Mouse (Mus musculus): ENCODE data around the gene Eya4.

The Eya4 gene

DNA sequence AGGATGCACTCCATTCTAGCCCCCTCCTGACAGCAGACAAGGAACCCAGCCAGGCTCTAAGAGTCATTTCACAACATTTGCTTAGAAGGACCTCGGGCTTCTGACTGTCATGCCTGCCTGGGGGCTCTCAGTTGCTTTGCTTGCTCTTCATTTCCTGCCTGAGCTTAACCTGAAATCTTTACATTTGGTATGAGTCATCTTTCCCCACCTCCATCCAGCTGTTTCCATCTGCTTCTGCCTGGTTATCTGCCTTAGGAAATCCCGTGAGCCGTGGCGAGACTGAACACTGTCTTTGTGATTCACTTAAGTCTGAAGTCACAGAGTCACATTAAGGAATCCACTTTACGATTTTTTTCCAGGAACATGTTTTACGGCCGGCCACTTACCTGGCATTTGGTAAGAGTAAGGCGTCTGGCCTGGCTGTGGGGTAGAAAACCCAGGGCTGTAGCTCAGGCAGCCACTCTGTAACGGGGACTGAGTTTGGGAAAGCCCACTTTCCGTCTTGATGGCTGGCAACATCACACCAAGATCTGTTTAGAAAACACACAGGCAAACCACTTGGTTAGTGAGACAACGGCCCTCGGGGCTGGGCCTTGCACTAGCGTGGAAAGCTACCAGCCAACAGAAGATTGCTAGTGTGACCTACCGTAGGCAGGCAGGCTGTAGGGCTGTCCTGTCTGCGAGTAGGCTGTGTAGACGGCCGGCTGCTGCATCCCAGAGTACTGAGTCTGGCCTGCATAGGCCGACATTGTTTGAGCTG lies 193.5 kb downstream of the Eya4 start:
- DNase-seq (ENCODE audit: low read depth, low spot score): no peak

DNA sequence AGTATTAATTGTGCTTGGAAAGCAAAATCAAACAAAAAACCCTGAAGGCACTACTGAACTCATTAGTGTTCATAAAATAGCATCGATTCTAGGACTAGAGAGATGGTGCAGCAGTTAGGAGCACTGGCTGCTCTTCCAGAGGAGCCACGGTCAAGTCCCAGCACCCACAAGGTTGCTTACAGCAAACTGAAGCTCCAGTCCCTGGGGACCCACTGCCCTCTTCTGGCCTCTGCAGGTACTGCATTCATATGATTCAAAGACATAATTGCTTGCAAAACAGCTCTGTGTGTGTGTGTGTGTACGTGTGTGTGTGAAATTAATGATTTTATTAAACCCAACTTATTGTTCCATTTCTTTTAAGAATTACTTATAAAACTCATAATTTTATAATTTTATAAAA lies 200.2 kb downstream of the Eya4 start:
- DNase-seq (ENCODE audit: low read depth, low spot score): no peak

DNA sequence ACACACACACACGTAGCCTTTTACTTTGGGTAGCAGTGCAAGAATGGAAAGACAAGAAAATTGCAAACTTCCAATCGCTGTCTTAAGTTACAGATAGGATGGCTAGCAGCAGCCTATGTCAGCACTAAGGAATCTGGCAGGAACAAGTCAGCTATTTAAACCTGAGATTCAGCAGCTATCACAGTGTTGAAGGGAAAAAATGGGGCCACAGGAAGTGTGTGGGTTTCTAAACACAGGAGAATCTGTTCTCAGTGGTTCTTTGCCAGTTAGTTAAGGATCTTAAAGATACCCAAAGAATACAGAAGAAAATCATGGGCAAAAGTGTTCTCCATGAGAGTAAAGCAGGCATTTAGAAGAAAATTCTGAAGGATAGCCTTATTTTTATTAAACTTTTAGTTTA lies 206.0 kb downstream of the Eya4 start:
- no peak for DNase-seq (ENCODE audit: low read depth, low spot score)

DNA sequence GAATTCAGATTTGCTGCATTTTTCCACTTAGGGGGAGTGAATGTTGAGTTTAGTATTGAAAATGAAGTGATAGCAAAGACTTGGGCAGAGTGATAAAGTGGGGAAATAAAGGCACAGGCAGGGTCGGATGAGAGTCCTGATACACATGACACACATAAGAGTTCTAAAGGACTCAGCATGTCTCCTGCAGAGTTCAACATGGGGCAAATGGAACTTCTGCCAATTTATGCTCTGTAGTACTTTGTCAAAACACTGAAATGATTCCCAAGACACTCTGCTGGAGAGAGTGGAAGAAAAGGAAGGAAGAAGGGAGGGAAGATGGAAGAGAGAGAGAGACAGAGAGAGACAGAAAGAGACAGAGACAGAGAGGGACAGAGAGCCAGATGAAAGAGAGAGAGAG lies 222.6 kb downstream of the Eya4 start:
- DNase-seq (ENCODE audit: low read depth, low spot score): no peak

DNA sequence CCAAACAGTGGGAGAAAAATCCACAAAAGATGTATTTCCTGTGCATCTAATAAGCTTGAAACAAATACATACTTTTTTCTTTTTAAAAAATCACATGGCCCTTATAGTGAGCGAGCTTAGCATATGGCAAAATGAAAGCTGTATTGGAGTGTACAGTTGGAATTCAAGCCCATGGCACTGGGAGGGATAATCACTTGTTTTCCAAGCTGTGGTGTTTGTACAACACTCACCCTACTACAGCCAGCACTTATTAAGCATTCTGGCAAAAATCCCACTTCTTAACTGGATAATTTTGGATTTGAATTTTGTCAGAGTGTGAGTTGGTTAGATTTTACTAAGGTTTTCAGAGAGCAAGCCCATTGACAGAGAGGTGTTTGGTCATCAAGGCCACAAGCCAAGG lies 223.4 kb downstream of the Eya4 start:
- peak; percentile 8 for DNase-seq (ENCODE audit: low read depth, low spot score)

DNA sequence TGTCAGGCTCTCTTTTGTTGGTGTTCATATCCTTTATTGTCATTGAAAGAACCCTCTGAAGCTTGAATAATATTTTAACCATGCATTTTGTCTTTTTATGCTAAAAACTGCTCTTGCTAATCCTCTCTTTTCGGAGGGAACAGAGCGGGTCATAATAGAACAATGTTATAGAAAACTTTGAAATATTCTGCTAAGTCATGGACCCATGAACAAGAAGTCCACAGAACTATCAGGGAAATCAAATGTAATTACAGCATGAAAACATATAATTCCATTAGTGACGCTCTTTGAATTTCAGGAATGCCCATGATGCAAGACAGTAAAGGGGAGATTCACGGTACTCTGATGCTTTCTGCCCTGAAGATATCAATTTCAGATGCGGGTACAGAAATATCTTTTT lies 224.1 kb downstream of the Eya4 start:
- DNase-seq (ENCODE audit: low read depth, low spot score): no peak

DNA sequence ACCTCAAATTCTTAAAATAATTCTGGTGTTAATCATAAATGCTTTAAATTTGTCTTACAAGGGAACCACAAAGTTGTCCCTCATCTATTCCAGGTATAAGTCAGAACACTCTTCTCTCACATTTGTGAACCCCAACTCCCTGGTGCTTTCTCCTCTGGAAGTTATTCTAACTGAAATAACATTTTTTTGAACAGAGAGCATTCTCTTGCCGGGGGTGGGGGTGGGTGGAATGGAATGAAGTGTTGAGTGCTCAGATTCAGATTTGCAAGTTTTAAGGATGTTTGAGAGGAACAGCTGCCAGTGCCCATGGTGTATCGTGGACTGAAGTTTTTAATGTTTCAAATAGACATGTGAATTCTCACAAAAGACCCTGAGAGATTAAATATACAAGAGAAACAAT lies 230.1 kb downstream of the Eya4 start:
- DNase-seq (ENCODE audit: low read depth, low spot score): no peak

DNA sequence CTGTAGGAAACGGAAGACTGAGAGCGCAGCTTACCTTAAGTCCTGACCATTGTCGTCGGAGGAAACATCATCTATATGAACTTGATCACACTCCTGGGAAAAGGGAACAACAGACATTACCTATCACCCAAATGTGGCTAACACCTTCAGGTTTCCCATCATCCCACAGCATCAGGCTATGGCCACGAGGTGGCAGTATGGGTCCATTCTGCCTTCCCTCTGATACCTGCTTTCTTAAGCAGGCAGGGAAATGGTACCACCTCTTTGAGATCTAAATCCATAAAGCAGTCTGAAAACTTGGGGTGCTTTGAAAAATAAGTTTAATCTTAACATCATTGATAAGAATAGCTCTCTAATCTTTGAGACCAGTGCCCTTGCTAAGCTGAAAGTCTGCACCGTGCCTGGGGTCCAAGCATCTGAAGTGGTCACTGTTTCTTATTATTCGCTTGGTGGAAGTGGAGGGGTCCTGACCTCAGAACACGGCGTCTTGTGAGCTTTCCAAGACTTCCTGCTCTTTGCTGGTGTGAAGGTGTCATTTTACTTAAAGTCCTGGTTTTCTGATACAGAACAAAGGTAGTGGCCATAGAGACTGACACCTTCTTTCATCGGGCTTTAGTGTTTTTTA lies 233.7 kb downstream of the Eya4 start:
- DNase-seq (ENCODE audit: low read depth, low spot score): peak; percentile 43

DNA sequence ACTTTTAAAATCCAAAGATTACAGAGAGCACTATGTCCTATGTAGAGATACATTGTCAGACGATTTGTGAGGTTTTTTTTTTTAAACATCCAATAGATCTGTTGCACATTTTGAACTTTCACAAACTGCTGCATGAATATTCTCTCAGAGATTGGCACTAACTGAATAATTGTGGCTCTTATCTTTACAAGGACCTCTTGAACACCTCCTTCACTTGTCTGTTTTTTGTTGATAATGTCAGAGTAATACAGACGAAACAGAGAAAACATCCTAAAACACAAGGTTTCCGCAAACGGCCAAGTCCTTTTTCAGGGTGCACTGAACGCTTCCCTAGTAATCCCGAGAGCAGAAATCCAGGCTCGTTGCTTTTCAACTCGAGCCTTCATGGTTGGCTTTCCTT lies 234.5 kb downstream of the Eya4 start:
- DNase-seq (ENCODE audit: low read depth, low spot score): no peak

DNA sequence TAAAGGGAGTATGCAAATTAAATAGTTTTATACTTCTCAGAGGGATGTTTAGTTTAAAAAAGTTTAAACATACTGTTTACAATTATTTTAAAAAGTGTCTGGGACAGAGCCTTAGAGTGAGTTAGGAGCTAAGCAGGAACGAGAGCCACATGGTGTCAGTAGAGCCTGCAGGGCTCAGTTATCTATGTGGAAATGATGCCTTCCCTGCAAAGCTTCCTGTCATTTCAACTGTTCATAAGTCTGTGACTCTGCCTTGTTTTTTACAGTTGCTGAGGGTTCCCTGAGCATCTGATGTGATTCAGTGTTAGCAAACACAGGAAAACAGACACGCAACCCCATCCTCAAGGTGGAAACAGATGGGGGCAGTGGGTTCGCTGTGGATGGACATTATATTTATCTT lies 235.3 kb downstream of the Eya4 start:
- no peak for DNase-seq (ENCODE audit: low read depth, low spot score)

DNA sequence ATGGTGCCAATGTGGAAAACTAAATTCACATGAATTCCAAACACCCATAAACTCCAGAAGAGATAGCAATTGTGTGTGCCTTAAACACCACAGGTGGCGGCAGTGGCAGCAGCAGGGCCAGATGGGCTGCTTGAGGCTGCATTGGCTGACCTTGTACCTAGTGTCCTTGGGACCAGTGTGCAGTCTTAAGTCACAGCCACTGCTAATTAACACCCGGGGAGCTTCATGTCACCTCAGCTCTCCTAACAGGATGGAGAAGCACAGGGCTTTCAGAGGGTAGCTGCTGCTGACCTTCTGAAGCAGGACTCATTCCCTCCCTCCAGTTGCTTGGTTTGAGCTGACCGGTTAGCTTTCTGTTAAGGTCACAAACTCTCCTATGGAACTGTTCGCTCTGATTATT lies 242.5 kb downstream of the Eya4 start:
- DNase-seq (ENCODE audit: low read depth, low spot score): no peak

DNA sequence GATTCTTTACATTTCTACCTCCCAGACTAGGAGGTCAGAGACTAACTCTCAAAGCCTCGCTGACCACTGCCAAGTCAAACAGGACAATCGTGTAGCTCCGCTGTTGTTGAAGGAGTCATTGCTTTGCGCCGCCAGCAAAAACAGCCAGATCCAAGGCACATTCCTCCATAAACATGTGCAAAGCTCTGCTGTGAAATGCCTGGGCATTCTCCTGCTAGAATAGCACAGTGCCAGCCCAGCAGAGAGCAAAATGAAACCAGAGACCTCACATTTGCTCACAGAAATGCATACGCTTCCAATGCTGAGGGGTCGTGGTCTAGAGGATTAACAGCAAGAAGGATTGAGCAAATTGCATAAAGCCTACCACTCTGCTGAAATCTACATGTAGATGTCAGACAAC lies 258.1 kb downstream of the Eya4 start:
- no peak for DNase-seq (ENCODE audit: low read depth, low spot score)

DNA sequence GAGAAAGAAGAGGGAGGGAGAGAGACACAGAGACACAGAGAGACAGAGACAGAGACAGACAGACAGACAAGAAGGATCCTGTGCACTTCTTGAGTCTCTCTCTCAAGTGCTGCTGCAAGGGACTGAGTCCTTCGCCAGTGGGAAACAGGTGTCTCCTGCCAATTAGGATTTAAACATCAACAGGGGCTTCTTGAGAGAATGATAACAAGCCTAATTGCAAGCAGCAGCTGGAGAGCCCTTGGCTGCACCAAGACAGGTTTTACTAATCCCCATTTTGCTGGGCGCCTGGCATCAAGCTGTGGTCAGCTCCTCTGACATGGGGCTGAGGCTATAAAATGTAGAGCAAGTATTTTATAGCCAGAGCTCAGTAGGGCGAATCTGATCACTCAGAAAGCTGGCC lies 259.0 kb downstream of the Eya4 start:
- DNase-seq (ENCODE audit: low read depth, low spot score): no peak

DNA sequence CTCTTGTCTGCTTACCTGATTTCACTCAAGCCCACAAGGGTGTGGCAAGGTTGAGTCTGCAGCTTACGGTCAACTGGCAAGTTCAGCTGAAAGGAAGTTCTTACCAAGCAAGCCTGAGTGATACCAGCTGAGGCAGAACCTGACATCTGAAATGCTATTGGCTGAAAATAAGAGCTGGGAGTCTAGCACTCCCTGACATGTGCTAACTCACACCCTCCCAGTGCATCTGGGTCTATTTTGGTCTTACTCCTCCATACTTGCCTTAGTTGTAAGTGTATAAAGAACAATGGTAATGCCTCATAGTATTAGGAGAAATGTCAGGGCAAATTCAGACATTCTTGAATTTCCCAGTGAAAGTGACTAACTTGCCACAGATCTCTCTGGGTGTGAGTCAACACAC lies 260.3 kb downstream of the Eya4 start:
- no peak for DNase-seq (ENCODE audit: low read depth, low spot score)

DNA sequence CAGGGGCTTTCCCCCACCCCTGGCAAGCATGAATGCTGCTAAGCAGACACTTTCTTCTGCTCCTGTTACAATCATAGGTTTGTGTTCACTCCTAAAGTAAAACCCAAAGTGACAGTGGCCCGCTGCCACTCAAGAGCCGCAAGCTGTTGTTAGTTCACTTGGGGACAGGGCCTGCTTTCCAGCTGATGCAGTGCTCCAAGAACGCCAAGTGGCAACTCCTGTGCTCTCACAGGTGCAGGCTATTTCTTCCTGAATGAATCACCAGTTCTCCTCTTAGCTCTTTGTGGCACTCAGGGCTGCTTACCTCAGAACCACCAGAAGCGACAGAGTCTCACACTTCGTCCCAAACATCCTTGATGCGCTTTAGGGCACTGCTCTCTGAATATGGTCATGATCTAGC lies 261.3 kb downstream of the Eya4 start:
- no peak for DNase-seq (ENCODE audit: low read depth, low spot score)

DNA sequence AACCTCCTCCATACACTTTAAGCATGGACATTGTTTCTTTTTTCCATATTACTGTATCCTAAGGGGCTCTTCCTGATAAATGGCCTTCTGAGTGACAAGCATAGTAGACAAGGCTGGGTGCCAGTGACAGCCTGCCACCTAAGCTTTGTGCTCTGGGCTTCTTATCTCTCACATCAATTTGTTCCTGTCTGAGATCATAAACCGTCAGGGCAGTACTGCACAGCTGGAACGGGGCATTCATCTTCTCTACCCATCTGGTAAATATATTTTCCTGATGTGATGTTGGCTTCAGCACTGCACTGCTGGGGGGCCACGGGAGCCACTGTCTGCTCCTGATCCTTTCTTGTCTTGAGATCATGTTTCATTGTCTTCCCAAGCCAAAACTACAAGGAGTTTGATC lies 261.8 kb downstream of the Eya4 start:
- no peak for DNase-seq (ENCODE audit: low read depth, low spot score)

DNA sequence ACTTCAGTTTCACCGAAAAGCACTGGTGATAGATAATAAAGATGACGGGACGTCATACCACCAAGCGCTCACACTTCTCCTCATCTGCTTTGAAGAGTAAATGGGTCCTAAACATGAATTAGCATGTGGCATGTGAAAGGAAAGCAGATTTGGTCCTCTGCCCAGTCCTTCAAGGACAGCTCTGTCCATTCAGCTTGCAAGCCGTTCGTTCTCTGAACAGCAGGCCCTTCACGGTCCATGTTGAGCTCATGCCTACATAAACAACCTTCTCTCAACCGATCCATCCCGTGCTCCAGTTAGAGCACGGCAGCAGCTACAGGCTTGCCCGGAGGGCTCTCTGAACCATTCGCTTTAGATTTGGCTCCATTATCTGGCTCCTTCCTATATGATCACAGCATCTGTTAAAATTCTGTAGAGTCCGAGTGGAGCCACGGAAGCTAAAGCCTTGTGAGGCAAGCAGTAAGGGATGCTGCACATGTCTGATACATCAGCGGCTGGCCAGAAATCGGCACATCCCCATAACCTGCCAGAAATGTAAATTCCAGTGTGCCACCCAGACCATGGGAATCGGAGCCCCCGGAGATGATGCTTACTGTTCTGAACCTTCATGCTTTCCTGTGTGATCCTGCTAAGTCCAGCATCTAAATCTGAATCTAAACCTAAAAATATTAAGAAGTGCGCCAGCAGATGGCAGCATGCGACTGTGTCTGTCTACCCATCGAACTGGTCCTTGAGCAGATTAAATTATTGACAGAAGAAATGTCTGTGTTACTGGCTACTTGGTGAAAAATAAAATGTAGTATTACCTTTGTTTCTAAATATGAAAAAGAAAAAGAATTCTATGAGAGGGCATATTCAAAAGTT lies 264.0 kb downstream of the Eya4 start:
- DNase-seq (ENCODE audit: low read depth, low spot score): peak; percentile 34

DNA sequence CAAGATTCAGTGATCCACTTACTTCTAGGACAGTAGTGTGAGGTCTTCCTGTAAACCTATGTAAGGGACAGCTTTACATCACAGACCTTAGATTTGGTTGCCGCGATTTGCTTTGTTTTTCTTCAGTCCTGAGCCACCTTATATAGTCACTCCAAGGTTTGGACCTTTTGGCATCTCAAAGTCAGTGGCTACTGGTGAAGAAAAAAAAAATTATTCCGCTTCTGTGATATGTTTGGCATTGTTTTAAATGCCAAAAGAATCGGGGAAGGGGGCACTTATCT lies 269.1 kb downstream of the Eya4 start:
- DNase-seq (ENCODE audit: low read depth, low spot score): no peak

DNA sequence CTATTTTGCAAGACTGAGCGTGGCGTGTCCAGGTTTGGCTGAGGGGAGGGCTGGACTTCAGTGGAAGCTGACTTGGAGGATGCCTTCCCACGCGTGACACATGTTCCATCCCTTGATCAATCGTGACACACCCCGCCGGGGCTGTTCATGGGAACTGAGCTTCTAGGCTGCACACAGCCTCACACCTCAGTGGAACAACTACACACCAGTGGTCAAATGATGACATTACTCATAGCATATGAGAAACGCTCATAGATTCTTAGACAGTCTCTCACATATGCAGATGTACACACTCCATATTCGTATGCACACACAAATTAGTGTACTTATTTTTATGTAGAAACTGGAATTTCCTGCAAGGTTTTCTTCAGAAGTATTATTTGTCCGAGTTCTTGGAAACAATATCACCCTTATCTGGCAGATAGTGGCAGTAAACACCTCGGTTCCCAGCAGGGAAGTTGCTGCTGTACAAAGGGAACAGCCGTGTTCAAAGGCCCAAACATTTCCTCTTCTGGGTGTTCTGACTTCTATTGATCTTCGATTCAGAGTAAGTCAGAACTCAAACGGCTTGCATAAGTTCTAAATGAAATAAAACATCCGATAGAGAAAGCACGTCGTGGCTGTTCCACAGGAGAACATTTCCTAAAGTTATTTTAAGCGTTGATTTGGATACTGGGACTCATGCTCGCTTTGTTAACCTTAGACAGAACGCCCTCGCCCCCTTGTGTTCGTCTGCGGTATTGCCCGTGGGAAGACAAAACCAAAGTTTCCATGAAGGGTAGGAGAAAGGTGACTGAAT lies 269.6 kb downstream of the Eya4 start:
- DNase-seq (ENCODE audit: low read depth, low spot score): peak; percentile 52

DNA sequence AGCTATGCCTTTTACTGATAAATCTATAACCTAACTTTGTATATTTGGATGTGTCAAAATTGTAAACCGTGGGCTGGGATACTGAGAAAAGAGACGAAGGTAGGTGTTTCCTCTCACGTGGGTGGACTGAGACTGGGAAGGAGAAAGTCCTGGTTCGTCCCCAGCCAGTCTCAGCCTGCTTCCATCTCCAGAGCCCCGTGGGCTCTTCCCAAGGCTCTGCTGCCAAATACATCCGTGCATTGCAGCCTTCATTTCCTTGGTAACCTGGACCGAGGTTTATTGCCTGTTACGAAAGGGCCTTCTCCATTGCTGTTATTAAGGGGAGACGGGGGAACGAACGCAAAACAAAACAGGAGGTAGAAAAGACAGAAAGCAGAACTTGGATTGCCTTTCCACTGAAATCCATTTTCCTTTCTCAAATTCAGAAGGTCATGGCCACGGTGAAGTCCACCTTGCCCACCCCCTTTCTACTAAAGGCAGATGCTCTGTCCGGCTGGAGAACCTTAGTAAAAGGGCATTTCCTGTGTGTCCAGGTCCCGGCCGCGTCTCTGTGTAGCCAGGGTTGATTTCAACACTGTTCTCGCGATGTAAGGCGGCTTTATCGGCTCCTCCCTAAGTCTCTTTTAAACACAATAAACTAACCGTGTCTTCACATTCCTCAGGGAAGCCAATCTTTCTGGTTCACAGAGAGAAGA lies 273.7 kb downstream of the Eya4 start:
- no peak for DNase-seq (ENCODE audit: low read depth, low spot score)

DNA sequence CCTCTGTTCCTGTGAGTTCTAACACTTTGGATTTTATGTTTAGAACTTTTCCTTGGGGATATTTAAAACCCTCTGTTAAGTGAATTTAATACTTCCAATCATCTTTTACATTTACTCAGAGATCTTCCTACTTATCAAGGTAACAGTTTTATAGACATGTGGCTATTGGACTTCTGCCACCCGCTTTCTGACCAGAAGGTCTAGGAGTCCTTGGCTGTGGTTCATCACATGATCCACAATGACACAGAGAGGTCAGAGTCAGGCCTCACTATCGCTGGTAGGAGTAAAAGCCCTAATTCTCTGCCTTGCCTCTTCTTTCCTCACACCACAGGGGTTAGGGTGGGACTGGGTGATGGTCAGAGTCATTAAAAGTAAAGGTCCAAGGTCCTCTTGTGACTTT lies 277.2 kb downstream of the Eya4 start:
- no peak for DNase-seq (ENCODE audit: low read depth, low spot score)

DNA sequence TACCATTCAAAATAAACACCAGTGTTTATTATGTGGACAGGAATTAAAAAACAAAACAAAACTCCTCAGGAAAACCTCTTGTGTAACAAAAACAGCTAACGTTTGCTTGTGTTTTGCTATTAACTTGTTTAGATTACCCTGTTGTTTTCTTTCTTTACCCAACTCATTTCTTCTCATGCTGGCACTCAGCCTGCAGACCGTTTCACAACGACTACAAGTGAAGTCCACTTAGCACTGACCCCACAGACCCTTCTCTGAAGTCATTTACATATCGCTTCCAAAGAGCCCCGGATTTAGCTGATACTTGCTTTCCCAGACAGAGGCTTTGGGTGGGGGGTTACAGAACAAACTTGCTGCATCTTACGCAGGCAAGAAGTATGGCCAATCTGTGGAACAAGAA lies 286.9 kb downstream of the Eya4 start:
- no peak for DNase-seq (ENCODE audit: low read depth, low spot score)

Measured in brain, embryonic 18.5 days (tissue).